Mouse (Mus musculus): Measurements from ENCODE around the gene Cldn13. TPM values are rescaled to one million over a fixed set of nuclear protein-coding genes. Genes with fewer than 3 reads are reported as not detected.
"Not testable (repeated sequence)": the region's sequence is repeated elsewhere in the genome, so short reads cannot be mapped to it uniquely, and the experiment has no call there.

Cldn13 gene
- polyA plus RNA-seq (2014; fragmentation: Nextera tagmentation; extraction: Ambion mirVana): 3.8 and 3.9 TPM in 2 replicates

GRCm38 (mm10) chr5:134915311-134915710 is at the start of gene Cldn13:
TSS of gene Cldn13 (minus strand) at chr5:134915526.
- DNase-seq (ENCODE audit: low spot score, missing footprints): no peak
- no peak for ATAC-seq (ENCODE audit: low FRiP score)
- Histone ChIP-seq H3K27ac (ENCODE audit: low read depth, low read length) (no peak within 1 kb of the TSS), H3K9ac (ENCODE audit: low read length) (no peak within 1 kb of the TSS), H3K4me1 (ENCODE audit: control insufficient read depth, insufficient read depth, low read length) (no peaks in the 10 kb centered on the region), H3K9me3 (ENCODE audit: control insufficient read depth, low read length) (no peaks in the 10 kb centered on the region), H3K4me2 (no peak within 1 kb of the TSS), H3K36me3 (ENCODE audit: control insufficient read depth, insufficient read depth, low read length) (no peaks in the 10 kb centered on the region), H3K27me3 (ENCODE audit: control insufficient read depth, insufficient read depth, low read length) (no peaks in the 10 kb centered on the region), H3K4me3 (ENCODE audit: low read depth, low read length) (no peak within 1 kb of the TSS)
- 83% methylated on average over 8 of the region's 8 CpGs for WGBS

- DNase-seq (ENCODE audit: low spot score, missing footprints); H3K4me2 ChIP-seq; H3K4me1 ChIP-seq (ENCODE audit: control insufficient read depth, insufficient read depth, low read length); ATAC-seq (ENCODE audit: low FRiP score); H3K27me3 ChIP-seq (ENCODE audit: control insufficient read depth, insufficient read depth, low read length); H3K27ac ChIP-seq (ENCODE audit: low read depth, low read length); H3K9ac ChIP-seq (ENCODE audit: low read length); H3K9me3 ChIP-seq (ENCODE audit: control insufficient read depth, low read length); H3K36me3 ChIP-seq (ENCODE audit: control insufficient read depth, insufficient read depth, low read length); H3K4me3 ChIP-seq (ENCODE audit: low read depth, low read length): not testable (repeated sequence)
Measured at GRCm38 (mm10) chr5:134964655-134965054, 49.3 kb upstream of the Cldn13 start.

- ATAC-seq (ENCODE audit: low FRiP score) (no peak), DNase-seq (ENCODE audit: low spot score, missing footprints) (no peak)
- 50% methylated on average over 5 of the region's 5 CpGs for WGBS
Measured at GRCm38 (mm10) chr5:134963546-134963945, 48.2 kb upstream of the Cldn13 start.

GRCm38 (mm10) chr5:134961519-134961918 is 46.2 kb upstream of the Cldn13 start:
- Histone ChIP-seq H3K9me3 (ENCODE audit: control insufficient read depth, low read length) (no peaks in the 10 kb centered on the region), H3K4me2 (no peak overlapping the region), H3K9ac (ENCODE audit: low read length) (no peak overlapping the region), H3K27ac (ENCODE audit: low read depth, low read length) (no peak overlapping the region), H3K36me3 (ENCODE audit: control insufficient read depth, insufficient read depth, low read length) (no peaks in the 10 kb centered on the region), H3K4me3 (ENCODE audit: low read depth, low read length) (no peak overlapping the region), H3K27me3 (ENCODE audit: control insufficient read depth, insufficient read depth, low read length) (no peaks in the 10 kb centered on the region; the same call in 1 of the 2 replicates), H3K4me1 (ENCODE audit: control insufficient read depth, insufficient read depth, low read length) (no peaks in the 10 kb centered on the region; the same call in 1 of the 2 replicates)
- 94% methylated on average over 2 of the region's 2 CpGs for WGBS
- ATAC-seq (ENCODE audit: low FRiP score) (no peak), DNase-seq (ENCODE audit: low spot score, missing footprints) (no peak)

More at GRCm38 (mm10) chr5:134963546-134963945, 48.2 kb upstream of the Cldn13 start:
- Histone ChIP-seq H3K27ac (ENCODE audit: low read depth, low read length) (no peak overlapping the region), H3K4me3 (ENCODE audit: low read depth, low read length) (no peak overlapping the region), H3K9me3 (ENCODE audit: control insufficient read depth, low read length) (no peaks in the 10 kb centered on the region), H3K4me2 (no peak overlapping the region), H3K36me3 (ENCODE audit: control insufficient read depth, insufficient read depth, low read length) (no peaks in the 10 kb centered on the region), H3K9ac (ENCODE audit: low read length) (no peak overlapping the region), H3K27me3 (ENCODE audit: control insufficient read depth, insufficient read depth, low read length) (no peaks in the 10 kb centered on the region; the same call in 1 of the 2 replicates), H3K4me1 (ENCODE audit: control insufficient read depth, insufficient read depth, low read length) (no peaks in the 10 kb centered on the region; the same call in 1 of the 2 replicates)

GRCm38 (mm10) chr5:134960430-134960829 is 45.1 kb upstream of the Cldn13 start:
- H3K9ac ChIP-seq (ENCODE audit: low read length): no peak overlapping the region
- no peak overlapping the region for H3K27ac ChIP-seq (ENCODE audit: low read depth, low read length)
- no peak overlapping the region for H3K4me2 ChIP-seq
- no peak for ATAC-seq (ENCODE audit: low FRiP score)
- no peaks in the 10 kb centered on the region for H3K4me1 ChIP-seq (ENCODE audit: control insufficient read depth, insufficient read depth, low read length)
- H3K9me3 ChIP-seq (ENCODE audit: control insufficient read depth, low read length): no peaks in the 10 kb centered on the region
- no peak overlapping the region for H3K4me3 ChIP-seq (ENCODE audit: low read depth, low read length)
- no peak for DNase-seq (ENCODE audit: low spot score, missing footprints)
- no peaks in the 10 kb centered on the region for H3K27me3 ChIP-seq (ENCODE audit: control insufficient read depth, insufficient read depth, low read length)
- H3K36me3 ChIP-seq (ENCODE audit: control insufficient read depth, insufficient read depth, low read length): no peaks in the 10 kb centered on the region
- 78% methylated on average over 2 of the region's 2 CpGs for WGBS

- Histone ChIP-seq H3K36me3 (ENCODE audit: control insufficient read depth, insufficient read depth, low read length) (no peaks in the 10 kb centered on the region), H3K27me3 (ENCODE audit: control insufficient read depth, insufficient read depth, low read length) (no peaks in the 10 kb centered on the region), H3K27ac (ENCODE audit: low read depth, low read length) (no peak overlapping the region), H3K4me3 (ENCODE audit: low read depth, low read length) (no peak overlapping the region), H3K4me1 (ENCODE audit: control insufficient read depth, insufficient read depth, low read length) (no peaks in the 10 kb centered on the region), H3K9ac (ENCODE audit: low read length) (no peak overlapping the region), H3K4me2 (no peak overlapping the region), H3K9me3 (ENCODE audit: control insufficient read depth, low read length) (no peaks in the 10 kb centered on the region)
- DNase-seq (ENCODE audit: low spot score, missing footprints): no peak
- WGBS: 81% methylated on average over 7 of the region's 7 CpGs
- ATAC-seq (ENCODE audit: low FRiP score): no peak
Measured at GRCm38 (mm10) chr5:134959114-134959513, 43.8 kb upstream of the Cldn13 start.

- H3K9ac ChIP-seq (ENCODE audit: low read length): no peak overlapping the region
- no peak overlapping the region for H3K4me3 ChIP-seq (ENCODE audit: low read depth, low read length)
- WGBS: 88% methylated on average over 5 of the region's 5 CpGs
- H3K4me1 ChIP-seq (ENCODE audit: control insufficient read depth, insufficient read depth, low read length): no peaks in the 10 kb centered on the region
- no peaks in the 10 kb centered on the region for H3K27me3 ChIP-seq (ENCODE audit: control insufficient read depth, insufficient read depth, low read length)
- DNase-seq (ENCODE audit: low spot score, missing footprints): no peak
- no peak overlapping the region for H3K27ac ChIP-seq (ENCODE audit: low read depth, low read length)
- no peaks in the 10 kb centered on the region for H3K9me3 ChIP-seq (ENCODE audit: control insufficient read depth, low read length)
- H3K4me2 ChIP-seq: no peak overlapping the region
- no peaks in the 10 kb centered on the region for H3K36me3 ChIP-seq (ENCODE audit: control insufficient read depth, insufficient read depth, low read length)
- ATAC-seq (ENCODE audit: low FRiP score): no peak
Measured at GRCm38 (mm10) chr5:134955491-134955890, 40.2 kb upstream of the Cldn13 start.

GRCm38 (mm10) chr5:134951053-134951884 is 35.9 kb upstream of the Cldn13 start:
- ATAC-seq (ENCODE audit: low FRiP score): no peak
- no peaks in the 10 kb centered on the region for H3K9me3 ChIP-seq (ENCODE audit: control insufficient read depth, low read length)
- no peak overlapping the region for H3K27ac ChIP-seq (ENCODE audit: low read depth, low read length)
- H3K36me3 ChIP-seq (ENCODE audit: control insufficient read depth, insufficient read depth, low read length): no peaks in the 10 kb centered on the region
- no peaks in the 10 kb centered on the region; the same call in 1 of the 2 replicates for H3K4me1 ChIP-seq (ENCODE audit: control insufficient read depth, insufficient read depth, low read length)
- H3K4me2 ChIP-seq: no peak overlapping the region
- DNase-seq (ENCODE audit: low spot score, missing footprints): peak; percentile 45
- 57% methylated on average over 19 of the region's 19 CpGs for WGBS
- no peak overlapping the region for H3K9ac ChIP-seq (ENCODE audit: low read length)
- no peak overlapping the region for H3K4me3 ChIP-seq (ENCODE audit: low read depth, low read length)
- H3K27me3 ChIP-seq (ENCODE audit: control insufficient read depth, insufficient read depth, low read length): peaks cover 14% of the 10 kb centered on the region

- ATAC-seq (ENCODE audit: low FRiP score): no peak
- Histone ChIP-seq H3K9me3 (ENCODE audit: control insufficient read depth, low read length) (no peaks in the 10 kb centered on the region), H3K4me3 (ENCODE audit: low read depth, low read length) (no peak overlapping the region), H3K4me1 (ENCODE audit: control insufficient read depth, insufficient read depth, low read length) (no peaks in the 10 kb centered on the region; the same call in 1 of the 2 replicates), H3K27ac (ENCODE audit: low read depth, low read length) (no peak overlapping the region), H3K4me2 (no peak overlapping the region), H3K27me3 (ENCODE audit: control insufficient read depth, insufficient read depth, low read length) (peaks cover 27% of the 10 kb centered on the region), H3K36me3 (ENCODE audit: control insufficient read depth, insufficient read depth, low read length) (no peaks in the 10 kb centered on the region), H3K9ac (ENCODE audit: low read length) (no peak overlapping the region)
- WGBS: 79% methylated on average over 4 of the region's 4 CpGs
- DNase-seq (ENCODE audit: low spot score, missing footprints): no peak
Measured at GRCm38 (mm10) chr5:134948085-134948439, 32.7 kb upstream of the Cldn13 start.

All from midbrain, embryonic 11.5 days (tissue).